Mouse (Mus musculus): ENCODE measurements at regions not wholly inside any gene's neighbourhood (a gene's known extent, or its start where the extent isn't known, plus 50 kb on each side); places are given as distances from the start of the nearest gene placed in this dataset.
A peak's percentile ranks its signal among the peaks of the same experiment; 100 is the strongest.

DNA sequence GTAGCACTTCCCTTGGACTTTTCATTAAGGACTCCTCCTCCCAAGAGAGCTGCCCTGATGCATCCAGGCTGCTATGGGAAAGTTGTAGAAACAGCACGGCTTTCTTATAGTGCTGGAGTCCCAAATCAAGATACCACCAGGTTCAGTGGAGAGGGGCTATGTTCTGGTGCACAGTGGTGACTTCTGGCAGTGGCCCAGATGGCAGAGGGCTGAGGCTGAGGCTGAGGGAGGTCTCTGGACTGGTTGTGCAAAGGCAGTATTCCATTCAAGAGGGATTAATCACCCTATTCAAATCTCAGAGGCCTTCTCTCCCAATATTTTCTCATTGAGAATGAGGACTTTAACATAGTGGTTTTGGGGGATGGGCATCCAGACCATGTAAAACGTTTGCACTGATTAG is 82.3 kb upstream of the Mki67 start:
- DNase-seq: no peak
- no peak for TF ChIP-seq EP300 (IDR thresholded peaks at IDR 0.05; ENCODE audit: insufficient read depth, low read depth, low read length)

DNA sequence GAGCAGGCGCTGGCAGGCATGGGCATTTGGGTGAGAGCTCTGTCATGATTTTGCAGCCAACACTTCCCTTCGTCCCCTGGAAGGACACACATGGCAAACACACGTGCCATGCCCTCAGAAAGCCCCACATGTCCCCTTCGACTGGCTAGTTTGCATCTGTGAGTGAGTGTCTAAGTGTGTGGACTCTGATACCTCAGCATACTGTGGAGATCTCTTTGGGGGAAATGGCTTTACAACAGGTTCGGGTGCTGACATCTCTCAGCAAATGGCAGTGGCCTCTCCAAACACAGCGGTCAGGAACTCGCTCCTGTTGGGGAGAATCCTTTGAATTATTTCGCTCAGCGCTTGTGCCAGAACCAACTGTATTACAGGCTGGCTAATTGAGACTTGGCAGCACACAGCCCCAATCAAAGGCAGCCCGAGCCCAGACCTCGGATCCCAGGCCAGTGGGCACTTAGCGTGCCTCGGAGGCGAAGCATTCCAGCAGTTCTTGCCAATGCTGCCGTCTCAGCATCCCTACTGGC is 86.5 kb upstream of the Mki67 start:
- H3K9ac ChIP-seq (ENCODE audit: low read depth, low read length): no peak overlapping the region
- H3K27me3 ChIP-seq (ENCODE audit: control insufficient read depth, insufficient read depth, low read length): no peaks in the 10 kb centered on the region
- intact Hi-C loops (cut with DNase I): no loop called here
- H3K79me2 ChIP-seq (replicated peaks; ENCODE audit: control insufficient read depth, insufficient read depth, low read length): no peaks in the 10 kb centered on the region
- H3K4me3 ChIP-seq: no peak overlapping the region
- H3K4me1 ChIP-seq (ENCODE audit: control insufficient read depth, insufficient read depth, low read length): no peaks in the 10 kb centered on the region; the same call in 1 of the 2 replicates
- 60% methylated on average over 15 of the region's 15 CpGs for WGBS
- H3K27ac ChIP-seq: peak overlapping the region; percentile 51
- TF ChIP-seq EP300 (IDR thresholded peaks at IDR 0.05; ENCODE audit: insufficient read depth, low read depth, low read length): peak; percentile 41; the same call in 1 of the 2 replicates
- no peak for TF ChIP-seq POLR2A (IDR thresholded peaks at IDR 0.05; ENCODE audit: insufficient read depth, low read depth, low read length)
- no peaks in the 10 kb centered on the region for H3K36me3 ChIP-seq (ENCODE audit: control insufficient read depth, insufficient read depth, low read length)
- DNase-seq: peak; percentile 42 to 75

More for the DNA sequence above, 82.3 kb upstream of the Mki67 start:
- H3K27me3 ChIP-seq (ENCODE audit: control insufficient read depth, insufficient read depth, low read length): no peaks in the 10 kb centered on the region
- no peaks in the 10 kb centered on the region for H3K79me2 ChIP-seq (replicated peaks; ENCODE audit: control insufficient read depth, insufficient read depth, low read length)
- no peak overlapping the region for H3K4me3 ChIP-seq
- H3K4me1 ChIP-seq (ENCODE audit: control insufficient read depth, insufficient read depth, low read length): peaks cover 3% of the 10 kb centered on the region; the same call in 1 of the 2 replicates
- H3K27ac ChIP-seq: no peak overlapping the region
- no peak overlapping the region for H3K9ac ChIP-seq (ENCODE audit: low read depth, low read length)
- WGBS: 31% methylated on average over 2 of the region's 2 CpGs
- intact Hi-C loops (cut with DNase I): no loop called here
- no peaks in the 10 kb centered on the region for H3K36me3 ChIP-seq (ENCODE audit: control insufficient read depth, insufficient read depth, low read length)

DNA sequence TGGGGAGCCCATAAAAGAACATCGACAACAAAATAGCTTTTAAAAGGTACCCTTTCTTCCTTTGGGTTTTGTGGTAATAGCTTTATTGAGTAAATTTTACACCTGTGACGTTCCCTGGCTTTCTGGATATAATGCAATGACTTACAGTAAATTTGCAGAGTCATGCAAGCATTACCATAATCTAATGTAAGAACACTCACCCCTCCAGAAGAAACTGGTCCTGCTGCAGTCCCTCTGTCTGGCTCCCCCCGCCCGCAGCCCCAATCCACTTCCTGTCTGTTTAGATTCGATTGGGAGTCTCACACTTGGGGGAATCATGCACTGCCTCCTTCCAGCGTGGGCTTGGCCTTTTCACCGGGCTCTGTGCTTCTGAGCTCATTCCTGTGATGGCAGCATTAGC is 88.6 kb upstream of the Mki67 start:
- intact Hi-C loops (cut with DNase I): no loop called here
- no peak overlapping the region for H3K9ac ChIP-seq (ENCODE audit: low read depth, low read length)
- H3K4me3 ChIP-seq: no peak overlapping the region
- no peaks in the 10 kb centered on the region for H3K79me2 ChIP-seq (replicated peaks; ENCODE audit: control insufficient read depth, insufficient read depth, low read length)
- no peak overlapping the region for H3K27ac ChIP-seq
- H3K27me3 ChIP-seq (ENCODE audit: control insufficient read depth, insufficient read depth, low read length): no peaks in the 10 kb centered on the region
- H3K36me3 ChIP-seq (ENCODE audit: control insufficient read depth, insufficient read depth, low read length): no peaks in the 10 kb centered on the region
- DNase-seq: no peak
- no peak for TF ChIP-seq CTCF (IDR thresholded peaks at IDR 0.05)
- TF ChIP-seq POLR2A (IDR thresholded peaks at IDR 0.05; ENCODE audit: insufficient read depth, low read depth, low read length): no peak
- no peak for TF ChIP-seq EP300 (IDR thresholded peaks at IDR 0.05; ENCODE audit: insufficient read depth, low read depth, low read length)
- 46% methylated on average over 7 of the region's 7 CpGs for WGBS
- no peaks in the 10 kb centered on the region; the same call in 1 of the 2 replicates for H3K4me1 ChIP-seq (ENCODE audit: control insufficient read depth, insufficient read depth, low read length)

DNA sequence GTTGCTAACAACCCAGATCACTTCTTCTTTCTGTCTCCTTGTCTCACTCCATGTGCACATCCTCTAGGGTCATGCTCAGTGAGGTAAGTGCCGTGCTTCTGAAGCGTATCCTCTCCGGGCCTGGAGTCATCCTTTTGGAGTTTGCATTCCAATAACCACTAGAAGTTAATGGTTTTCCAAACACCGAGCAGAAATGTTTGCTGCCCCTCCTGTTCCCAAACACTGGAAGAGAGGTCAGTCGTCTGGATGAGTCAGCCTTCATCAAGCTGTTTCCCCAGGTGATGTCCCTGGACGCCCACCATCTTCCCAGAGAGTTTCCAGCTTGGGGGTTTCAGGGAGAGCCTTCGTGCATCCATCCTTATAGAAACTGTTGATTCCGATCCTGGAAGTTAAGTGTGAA is 90.0 kb upstream of the Mki67 start:
- Histone ChIP-seq H3K4me3 (no peak overlapping the region), H3K27me3 (ENCODE audit: control insufficient read depth, insufficient read depth, low read length) (no peaks in the 10 kb centered on the region), H3K9ac (ENCODE audit: low read depth, low read length) (no peak overlapping the region), H3K4me1 (ENCODE audit: control insufficient read depth, insufficient read depth, low read length) (no peaks in the 10 kb centered on the region; the same call in 1 of the 2 replicates), H3K36me3 (ENCODE audit: control insufficient read depth, insufficient read depth, low read length) (no peaks in the 10 kb centered on the region), H3K27ac (no peak overlapping the region), H3K79me2 (replicated peaks; ENCODE audit: control insufficient read depth, insufficient read depth, low read length) (no peaks in the 10 kb centered on the region)
- intact Hi-C loops (cut with DNase I): no loop called here
- TF ChIP-seq CTCF (IDR thresholded peaks at IDR 0.05): no peak
- TF ChIP-seq POLR2A (IDR thresholded peaks at IDR 0.05; ENCODE audit: insufficient read depth, low read depth, low read length): no peak
- TF ChIP-seq EP300 (IDR thresholded peaks at IDR 0.05; ENCODE audit: insufficient read depth, low read depth, low read length): no peak
- no peak for DNase-seq
- 92% methylated on average over 8 of the region's 8 CpGs for WGBS

DNA sequence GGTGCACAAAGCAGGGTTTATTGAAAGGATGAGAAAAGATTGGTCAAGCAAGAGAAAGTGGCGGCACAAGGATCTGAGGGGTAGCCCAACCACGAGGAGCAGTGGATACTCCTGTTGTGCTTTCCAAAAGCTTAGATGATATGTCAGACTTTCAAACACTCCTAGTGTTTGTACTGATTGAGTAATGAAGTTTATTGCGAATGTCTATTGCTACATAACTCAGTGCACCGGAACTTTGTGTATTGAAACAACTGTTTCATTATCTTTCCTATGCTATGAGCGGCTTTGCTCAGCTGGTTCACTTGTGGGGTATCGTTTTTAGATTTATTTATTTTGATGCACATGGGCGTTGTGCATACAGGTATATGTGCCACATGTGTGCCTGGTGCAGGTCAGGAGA is 90.5 kb upstream of the Mki67 start:
- WGBS: 94% methylated on average over 7 of the region's 7 CpGs
- Histone ChIP-seq H3K27ac (no peak overlapping the region), H3K4me1 (ENCODE audit: control insufficient read depth, insufficient read depth, low read length) (no peaks in the 10 kb centered on the region; the same call in 1 of the 2 replicates), H3K36me3 (ENCODE audit: control insufficient read depth, insufficient read depth, low read length) (no peaks in the 10 kb centered on the region), H3K9ac (ENCODE audit: low read depth, low read length) (no peak overlapping the region), H3K27me3 (ENCODE audit: control insufficient read depth, insufficient read depth, low read length) (no peaks in the 10 kb centered on the region), H3K79me2 (replicated peaks; ENCODE audit: control insufficient read depth, insufficient read depth, low read length) (no peaks in the 10 kb centered on the region), H3K4me3 (no peak overlapping the region)
- intact Hi-C loops (cut with DNase I): no loop called here
- TF ChIP-seq EP300 (IDR thresholded peaks at IDR 0.05; ENCODE audit: insufficient read depth, low read depth, low read length) (no peak), CTCF (IDR thresholded peaks at IDR 0.05) (no peak), POLR2A (IDR thresholded peaks at IDR 0.05; ENCODE audit: insufficient read depth, low read depth, low read length) (no peak)
- DNase-seq: no peak

DNA sequence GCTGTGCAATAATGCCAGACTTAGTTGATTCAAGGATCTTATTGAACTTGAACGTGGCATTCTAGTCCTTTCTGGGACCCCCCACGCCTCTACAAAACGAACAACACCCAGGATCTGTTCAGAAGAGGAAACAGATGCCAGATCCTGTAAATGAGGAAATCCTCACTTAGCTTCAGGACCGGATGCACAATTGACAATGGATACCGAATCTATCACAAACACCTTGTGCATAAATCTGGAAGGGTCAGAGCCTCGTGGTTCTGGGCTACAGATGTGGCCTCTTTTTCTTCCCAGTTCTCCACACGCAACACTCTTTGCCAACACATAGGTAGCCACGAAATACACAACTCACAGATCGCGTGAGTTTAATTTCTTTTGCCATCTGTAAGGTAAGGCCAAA is 93.0 kb upstream of the Mki67 start:
- Histone ChIP-seq H3K4me1 (ENCODE audit: control insufficient read depth, insufficient read depth, low read length) (no peaks in the 10 kb centered on the region), H3K4me3 (no peak overlapping the region), H3K79me2 (replicated peaks; ENCODE audit: control insufficient read depth, insufficient read depth, low read length) (no peaks in the 10 kb centered on the region), H3K9ac (ENCODE audit: low read depth, low read length) (no peak overlapping the region), H3K27me3 (ENCODE audit: control insufficient read depth, insufficient read depth, low read length) (no peaks in the 10 kb centered on the region), H3K36me3 (ENCODE audit: control insufficient read depth, insufficient read depth, low read length) (no peaks in the 10 kb centered on the region), H3K27ac (no peak overlapping the region; the same call in 1 of the 2 replicates)
- intact Hi-C loops (cut with DNase I): no loop called here
- WGBS: 57% methylated on average over 10 of the region's 10 CpGs
- DNase-seq: no peak
- TF ChIP-seq EP300 (IDR thresholded peaks at IDR 0.05; ENCODE audit: insufficient read depth, low read depth, low read length) (no peak), CTCF (IDR thresholded peaks at IDR 0.05) (no peak), POLR2A (IDR thresholded peaks at IDR 0.05; ENCODE audit: insufficient read depth, low read depth, low read length) (no peak)
